Mouse (Mus musculus): ENCODE results near the gene G3bp1.

DNA sequence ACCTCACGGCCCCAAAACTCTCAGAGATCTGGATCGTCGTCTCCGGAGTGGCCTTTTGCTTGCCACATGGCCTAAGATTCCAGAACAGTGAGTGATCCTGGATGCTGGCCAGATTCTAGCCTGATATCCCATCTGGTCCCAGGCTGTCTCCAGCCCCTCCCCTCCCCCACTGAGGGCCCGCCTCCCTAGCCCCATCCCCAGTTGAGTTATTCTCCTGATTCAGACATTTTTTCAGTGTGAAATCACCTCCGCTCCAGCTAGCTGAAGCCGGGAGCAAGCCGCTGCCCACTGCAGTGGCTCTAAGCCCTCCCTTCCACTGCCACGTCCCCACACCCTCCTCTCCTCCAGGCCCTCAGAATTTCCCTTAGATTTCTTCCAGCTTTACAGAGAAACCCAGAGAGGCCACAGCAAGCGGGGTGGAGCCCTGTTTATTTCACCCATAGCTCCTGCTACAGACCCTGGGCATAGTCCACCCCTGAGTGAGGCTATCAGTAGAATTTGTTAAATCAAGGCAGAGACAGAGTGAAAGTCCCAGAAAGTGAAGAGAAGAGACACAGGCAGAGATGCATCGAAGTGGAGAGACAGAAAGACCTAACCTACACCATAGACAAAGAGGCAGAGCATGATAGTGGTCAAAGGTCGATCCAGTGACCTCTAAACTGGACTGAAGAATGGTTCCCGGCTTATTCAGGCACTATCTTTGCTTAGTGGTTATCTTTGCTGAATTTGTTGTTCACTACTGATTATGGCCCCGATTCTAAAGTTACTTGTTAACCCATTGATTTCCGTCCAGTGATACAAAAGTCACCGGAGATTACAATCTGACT, 41.1 kb upstream of the G3bp1 start:
- no peak for TF ChIP-seq CTCF (IDR thresholded peaks at IDR 0.05; ENCODE audit: borderline replicate concordance, extremely low read depth, insufficient read depth, insufficient read length)
- no peak for TF ChIP-seq POLR2A (IDR thresholded peaks at IDR 0.05; ENCODE audit: borderline replicate concordance, extremely low read depth, insufficient read depth, insufficient read length, poor library complexity, severe bottlenecking)

Measured in brain, embryonic 14.5 days (tissue).